Comparison of ENCODE assay signal across 8 mouse cellular contexts in genomic region chr8:105851651-105852143, GRCm38 (mm10). TPM values are rescaled to one million over a fixed set of nuclear protein-coding genes. Genes with fewer than 3 reads are reported as not detected.
A peak's percentile ranks its signal among the peaks of the same experiment; 100 is the strongest.
DNase-seq lines count a peak whose midpoint lies in the region; ATAC-seq and TF ChIP-seq lines count a peak whose summit lies in the region.

No protein-coding gene starts in this region.

- no peak overlapping the region; the same call in 1 of the 2 replicates for H3K27ac ChIP-seq in hindbrain, embryonic 11.5 days (ENCODE audit: low read depth, low read length)

- CTCF ChIA-PET in Patski (lab: Charles Lee): interaction anchor here (0.6 kb wide), 1 partner anchor 241 kb away, joined by 5 read pairs; no protein-coding TSS in a partner anchor

- peak overlapping the region; percentile 67 for H3K4me3 ChIP-seq in hindbrain, embryonic 11.5 days (ENCODE audit: low read depth, low read length)

- H3K36me3 ChIP-seq in hindbrain, embryonic 11.5 days (ENCODE audit: control insufficient read depth, insufficient read depth, low read length): no peaks in the 10 kb centered on the region

- in situ Hi-C loops in Patski (cut with MboI; ENCODE audit: low pct_unique_long_range_greater_than_20kb): no loop called here

- no peak for DNase-seq in Patski (ENCODE audit: low read depth, low spot score)
- peak; percentile 84 for DNase-seq in cerebellum, adult 9-11 months
- DNase-seq in frontal cortex, adult 2 months (ENCODE audit: extremely low spot score in 1 of 2, low spot score in 1 of 2): peak; percentile 84 to 93
- DNase-seq in hindbrain, embryonic 11.5 days (ENCODE audit: low spot score): peak; percentile 95
- DNase-seq in layer of hippocampus, postnatal 14 days (ENCODE audit: low spot score in 2 of 2): peak; percentile 84 to 95
- peak; percentile 94 for DNase-seq in lung, postnatal 10 days
- DNase-seq in ovary, postnatal 14 days (ENCODE audit: low spot score): peak; percentile 82
- peak; percentile 94 for DNase-seq in thymus, postnatal 14 days

- POLR2A ChIA-PET in Patski (lab: Charles Lee): no interaction called here

- WGBS in hindbrain, embryonic 11.5 days: under 1% methylated on average over 34 of the region's 34 CpGs

- peak overlapping the region; percentile 88 for H3K9ac ChIP-seq in hindbrain, embryonic 11.5 days (ENCODE audit: low read depth, low read length)

- H3K4me1 ChIP-seq in hindbrain, embryonic 11.5 days (replicated peaks; ENCODE audit: control insufficient read depth, insufficient read depth, low read length): peaks cover 11% of the 10 kb centered on the region

- H3K9me3 ChIP-seq in hindbrain, embryonic 11.5 days (ENCODE audit: control insufficient read depth, low read length): no peaks in the 10 kb centered on the region

- peak overlapping the region; percentile 66 for H3K4me2 ChIP-seq in hindbrain, embryonic 11.5 days (replicated peaks; ENCODE audit: low read depth, low read length)

- no peaks in the 10 kb centered on the region for H3K27me3 ChIP-seq in Patski
- H3K27me3 ChIP-seq in hindbrain, embryonic 11.5 days (ENCODE audit: control insufficient read depth, insufficient read depth, low read length): no peaks in the 10 kb centered on the region

- no peak for TF ChIP-seq CTCF in Patski (IDR thresholded peaks at IDR 0.05)

- peak; percentile 41 for ATAC-seq in Patski
- ATAC-seq in hindbrain, embryonic 11.5 days (ENCODE audit: low FRiP score): peak; percentile 81

RNA-seq across cellular contexts. Expression of gene Cenpt, which starts 1.4 kb away (rescaled TPM):
- 38.4 TPM for polyA plus RNA-seq in Patski (2021)
- polyA plus RNA-seq in frontal cortex, adult 2 months (2012; rRNA removed): 31.5 and 32.3 TPM in 2 replicates
- 55.4 TPM in 2 replicates for polyA plus RNA-seq in hindbrain, embryonic 11.5 days (2014; fragmentation: Nextera tagmentation; extraction: Ambion mirVana)
- total RNA-seq in layer of hippocampus, postnatal 14 days (2021): 10 to 100 TPM; 18.8 to 19.5 TPM

RNA-seq across cellular contexts. Expression of gene Thap11, which starts 3.2 kb away (rescaled TPM):
- 49.7 TPM for polyA plus RNA-seq in Patski (2021)
- polyA plus RNA-seq in frontal cortex, adult 2 months (2012; rRNA removed): 47.0 and 47.1 TPM in 2 replicates
- 60.5 and 66.7 TPM in 2 replicates for polyA plus RNA-seq in hindbrain, embryonic 11.5 days (2014; fragmentation: Nextera tagmentation; extraction: Ambion mirVana)
- total RNA-seq in layer of hippocampus, postnatal 14 days (2021): 10 to 100 TPM; 34.5 to 36.1 TPM

RNA-seq across cellular contexts. Expression of gene Nutf2, which starts 8.7 kb away (rescaled TPM):
- 19.1 TPM for polyA plus RNA-seq in Patski (2021)
- polyA plus RNA-seq in frontal cortex, adult 2 months (2012; rRNA removed): 79.7 and 94.9 TPM in 2 replicates
- polyA plus RNA-seq in hindbrain, embryonic 11.5 days (2014; fragmentation: Nextera tagmentation; extraction: Ambion mirVana): 256 and 278 TPM in 2 replicates
- 10 to 100 TPM; 36.5 to 45.5 TPM for total RNA-seq in layer of hippocampus, postnatal 14 days (2021)

RNA-seq across cellular contexts. Expression of gene Tsnaxip1, which starts 24.2 kb away (rescaled TPM):
- 0.24 TPM for polyA plus RNA-seq in Patski (2021)
- 0.17 TPM in 1 of 2 replicates, not detected in the other for polyA plus RNA-seq in frontal cortex, adult 2 months (2012; rRNA removed)
- 1.2 and 1.4 TPM in 2 replicates for polyA plus RNA-seq in hindbrain, embryonic 11.5 days (2014; fragmentation: Nextera tagmentation; extraction: Ambion mirVana)
- total RNA-seq in layer of hippocampus, postnatal 14 days (2021): under 1 TPM; 0.24 to 0.85 TPM

RNA-seq across cellular contexts. Expression of gene Ranbp10, which starts 24.5 kb away (rescaled TPM):
- polyA plus RNA-seq in Patski (2021): 25.3 TPM
- polyA plus RNA-seq in frontal cortex, adult 2 months (2012; rRNA removed): 24.2 and 28.5 TPM in 2 replicates
- 13.7 and 17.8 TPM in 2 replicates for polyA plus RNA-seq in hindbrain, embryonic 11.5 days (2014; fragmentation: Nextera tagmentation; extraction: Ambion mirVana)
- total RNA-seq in layer of hippocampus, postnatal 14 days (2021): 10 to 100 TPM; 25.5 to 26.0 TPM
